Mouse (Mus musculus) heart, adult 2 months (tissue): ENCODE results near the gene Gch1.

Experiments used
- CTCF ChIP-seq: fragments of 200-600 bp; IDR thresholded peaks from 2 replicates; pipeline ENCODE4 v1.8.1; 2022; ENCODE audit warnings: antibody characterized with exemption, mild to moderate bottlenecking, moderate library complexity
- EP300 ChIP-seq: fragments of 200-500 bp; IDR thresholded peaks from 2 replicates; pipeline ENCODE4 v1.6.1; 2011; ENCODE audit warnings: low read depth, low read length, control low read depth; ENCODE audit not compliant: insufficient read depth

DNA sequence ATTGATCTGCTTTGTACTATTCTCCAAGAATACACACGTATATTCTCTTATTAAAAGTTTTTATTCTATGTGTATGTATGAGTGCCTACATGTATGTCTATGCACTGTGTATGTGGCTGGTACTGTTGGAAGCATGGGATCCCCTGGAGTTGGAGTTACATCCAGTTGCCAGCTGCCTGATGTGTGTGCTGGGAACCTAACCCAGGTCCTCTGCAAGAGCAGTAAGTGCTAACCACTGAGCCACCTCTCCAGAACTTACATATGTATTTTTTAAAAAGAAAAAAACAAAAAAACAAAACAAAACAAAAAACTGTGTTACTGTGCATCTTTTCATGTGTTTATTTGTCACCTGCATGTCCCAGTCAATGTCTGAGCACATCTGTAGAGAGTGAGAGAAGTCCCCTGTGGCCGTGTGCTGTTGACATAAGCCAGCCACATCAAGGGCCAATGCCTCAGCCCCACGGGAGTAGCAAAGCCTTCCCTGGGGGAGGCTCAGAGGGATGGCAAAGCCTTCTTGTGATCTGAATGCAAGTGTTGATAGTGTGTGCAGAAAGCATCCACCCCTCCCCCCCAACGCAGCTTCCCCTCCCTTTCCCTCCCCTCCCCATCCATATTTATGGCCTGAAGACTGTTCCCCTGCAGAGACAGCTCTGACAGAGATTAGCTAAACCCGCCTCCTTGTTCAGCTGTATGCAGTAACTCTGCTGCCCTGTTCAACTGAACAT, 45.5 kb upstream of the Gch1 start:
- no peak for TF ChIP-seq EP300
- no peak for TF ChIP-seq CTCF
